Mouse (Mus musculus) embryo, embryonic 9.5 days (tissue): ENCODE results near the gene Ankrd11.
A peak's percentile ranks its signal among the peaks of the same experiment; 100 is the strongest.

Experiments used
- DNase-seq: peaks from one replicate; pipeline ENCODE4 v3.0.0-alpha.2; 2017; ENCODE audit errors: extremely low spot score

The Ankrd11 gene

DNA sequence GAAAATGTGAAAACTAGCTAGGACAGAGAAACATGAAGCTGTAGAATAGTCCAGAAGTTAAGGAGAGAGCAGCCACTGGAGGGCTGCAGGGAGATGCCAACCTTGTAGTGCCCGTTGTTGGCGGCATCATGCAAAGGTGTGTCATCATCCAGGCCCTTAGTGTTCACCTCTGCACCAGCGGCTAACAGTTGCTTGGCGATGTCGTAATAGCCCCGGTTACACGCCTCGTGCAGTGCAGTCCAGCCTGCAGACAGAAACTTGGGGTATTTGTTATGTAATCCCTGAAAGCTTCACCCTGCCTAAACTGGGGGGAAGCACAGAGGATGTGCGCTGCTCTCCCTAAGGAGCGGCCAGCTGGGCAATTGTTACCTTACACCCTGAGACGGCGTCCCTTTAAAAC is 143.6 kb downstream of the Ankrd11 start:
- DNase-seq, result no peak

DNA sequence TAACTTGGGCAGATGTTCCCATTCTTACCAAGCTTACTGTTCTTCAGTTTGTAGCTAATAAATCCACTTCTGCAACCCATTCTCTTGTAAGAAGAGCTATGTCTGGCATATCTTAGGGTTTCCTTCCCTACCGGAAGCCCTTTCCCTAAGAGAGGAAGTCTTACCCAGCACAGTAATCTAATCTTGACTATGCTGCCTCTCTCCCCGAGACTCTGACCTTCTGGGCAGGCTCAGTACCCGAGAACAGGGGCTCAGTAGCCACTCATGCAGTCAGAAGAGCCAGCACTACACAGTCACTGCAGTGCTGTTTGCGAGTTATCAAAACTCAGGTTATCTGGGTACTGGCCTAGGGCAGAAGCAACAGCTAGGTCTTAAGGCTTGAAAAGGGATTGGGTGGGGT is 144.1 kb downstream of the Ankrd11 start:
- DNase-seq, result no peak

DNA sequence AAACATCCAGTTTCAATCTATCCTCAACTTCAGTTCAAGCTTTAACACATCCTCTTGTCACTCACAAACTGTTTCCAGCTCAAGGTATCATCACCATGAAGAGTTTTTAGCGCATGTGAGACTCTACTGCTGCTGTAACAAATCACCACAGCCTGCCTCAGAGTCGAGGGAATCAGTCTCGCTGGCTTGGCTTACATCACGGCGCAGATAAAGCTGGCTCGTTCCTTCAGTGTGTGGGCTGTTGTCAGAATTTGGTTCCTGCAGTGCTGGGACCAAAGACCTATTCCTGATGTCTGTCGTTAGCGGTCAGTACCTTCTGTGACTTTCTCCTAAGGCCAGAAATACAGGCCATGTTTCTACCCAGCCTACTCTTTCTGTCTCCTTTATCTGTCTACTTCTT is 144.9 kb downstream of the Ankrd11 start:
- no peak for DNase-seq

DNA sequence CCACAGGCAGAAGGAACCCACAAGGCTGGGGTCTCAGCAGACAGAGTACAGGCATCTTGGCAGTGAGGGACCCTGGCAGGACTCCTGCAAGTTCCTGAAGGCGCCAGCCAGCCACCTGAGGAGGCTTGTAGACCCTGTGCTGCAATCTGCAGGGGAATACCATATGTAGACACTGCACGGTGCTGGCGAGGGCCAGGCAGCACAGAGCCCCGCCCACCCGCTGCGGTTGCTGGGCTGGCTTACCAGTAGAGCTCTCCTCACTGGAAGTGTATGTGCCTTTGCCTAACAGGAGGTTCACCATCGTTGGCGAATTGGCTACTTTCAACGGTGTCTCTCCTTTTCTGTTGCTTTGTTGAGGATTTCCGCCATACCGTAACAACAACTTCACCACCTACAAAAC is 145.8 kb downstream of the Ankrd11 start:
- DNase-seq, result no peak

DNA sequence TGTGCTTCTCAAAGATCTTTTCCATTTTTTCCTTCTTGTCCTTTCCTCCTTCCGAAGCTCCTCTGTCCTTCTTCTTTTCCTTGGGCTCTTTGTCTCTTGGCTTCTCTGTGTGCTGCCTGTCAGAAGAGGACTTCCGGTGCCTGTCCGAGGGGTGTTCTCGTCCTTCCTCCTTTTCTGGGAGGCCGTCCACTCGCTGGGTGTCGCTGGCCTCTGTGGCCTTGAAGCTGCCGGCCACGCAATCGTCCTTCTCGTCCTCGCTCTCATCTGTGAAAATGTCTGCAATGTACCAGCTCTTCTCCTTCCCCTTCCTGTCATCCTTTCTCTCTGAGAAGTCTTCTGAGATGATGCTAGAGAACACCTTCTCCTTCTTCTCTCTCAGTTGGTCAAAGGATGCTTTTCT is 148.6 kb downstream of the Ankrd11 start:
- no peak for DNase-seq

DNA sequence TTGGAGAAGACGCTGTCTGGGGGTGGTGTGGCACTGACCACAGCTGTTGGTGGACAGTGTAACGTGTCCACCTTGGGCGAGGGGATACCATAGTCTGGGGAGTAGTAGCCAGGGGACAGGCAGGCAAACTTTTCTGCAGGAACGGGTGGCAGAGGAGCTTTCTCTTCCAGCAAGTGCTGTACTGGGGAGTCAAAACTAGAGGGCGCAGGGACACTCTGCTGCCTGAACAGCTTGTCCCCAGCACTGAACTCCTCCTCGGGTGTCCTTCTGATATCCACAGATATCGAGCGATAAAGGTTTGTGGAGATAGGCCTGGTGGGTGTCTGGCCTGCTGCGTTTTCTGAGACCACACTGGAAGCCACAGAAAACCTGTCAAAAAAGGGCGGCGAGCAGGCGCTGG is 150.6 kb downstream of the Ankrd11 start:
- no peak for DNase-seq

DNA sequence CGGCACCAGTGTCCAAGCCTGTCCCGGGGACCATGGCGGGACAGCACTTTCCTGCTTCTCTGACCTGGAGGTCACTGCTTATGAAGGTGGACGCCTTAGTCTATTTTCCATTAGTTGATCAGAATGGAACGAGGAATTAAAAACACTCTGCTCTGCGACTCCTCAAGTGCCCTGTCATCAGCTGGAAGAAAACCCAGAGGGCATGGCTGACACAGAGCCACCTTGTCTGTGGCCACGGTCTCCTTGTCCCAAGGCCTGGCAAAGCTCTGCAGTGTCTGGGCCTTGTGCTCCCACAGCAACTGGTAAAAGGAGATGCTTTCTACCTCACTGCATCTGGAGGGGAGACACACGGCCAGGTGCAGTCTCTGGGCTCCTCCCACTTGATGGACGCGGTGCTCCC is 158.4 kb downstream of the Ankrd11 start:
- no peak for DNase-seq

DNA sequence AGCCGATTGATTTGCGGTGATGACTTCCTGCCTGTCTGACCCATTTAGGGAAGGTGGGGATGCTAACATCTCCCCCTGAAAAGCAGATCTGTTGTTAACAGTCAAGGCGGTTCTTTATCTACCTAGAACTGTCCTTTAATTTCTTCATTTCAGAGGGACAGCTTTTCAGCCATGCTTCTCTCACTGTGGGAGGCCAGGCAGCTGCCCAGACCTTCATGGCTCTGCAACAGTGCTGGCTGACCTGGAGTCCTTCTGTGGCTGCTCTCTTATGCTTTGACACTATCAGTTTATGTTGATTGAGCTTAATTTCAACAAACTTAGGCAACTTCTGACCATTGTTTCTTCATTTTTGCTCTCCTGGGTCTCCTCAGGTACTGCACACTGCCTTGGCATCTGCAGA is 161.8 kb downstream of the Ankrd11 start:
- DNase-seq, result no peak

DNA sequence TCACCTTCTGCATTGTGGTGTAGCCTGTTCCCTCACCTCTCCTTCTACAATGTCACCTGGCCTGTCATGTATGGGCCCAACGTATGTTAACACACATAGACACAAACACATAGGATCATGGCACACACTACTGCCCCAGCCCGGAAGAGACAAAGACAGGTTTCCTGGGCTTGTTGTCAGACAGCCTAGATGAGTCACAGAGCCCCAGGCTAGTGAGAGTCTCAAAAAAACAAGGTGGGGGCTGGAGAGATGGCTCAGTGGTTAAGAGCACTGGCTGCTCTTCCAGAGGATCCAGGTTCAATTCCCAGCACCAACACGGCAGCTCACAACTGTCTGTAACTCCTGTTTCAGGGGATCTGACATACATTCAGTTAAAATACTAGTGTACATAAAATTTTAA is 163.8 kb downstream of the Ankrd11 start:
- no peak for DNase-seq

DNA sequence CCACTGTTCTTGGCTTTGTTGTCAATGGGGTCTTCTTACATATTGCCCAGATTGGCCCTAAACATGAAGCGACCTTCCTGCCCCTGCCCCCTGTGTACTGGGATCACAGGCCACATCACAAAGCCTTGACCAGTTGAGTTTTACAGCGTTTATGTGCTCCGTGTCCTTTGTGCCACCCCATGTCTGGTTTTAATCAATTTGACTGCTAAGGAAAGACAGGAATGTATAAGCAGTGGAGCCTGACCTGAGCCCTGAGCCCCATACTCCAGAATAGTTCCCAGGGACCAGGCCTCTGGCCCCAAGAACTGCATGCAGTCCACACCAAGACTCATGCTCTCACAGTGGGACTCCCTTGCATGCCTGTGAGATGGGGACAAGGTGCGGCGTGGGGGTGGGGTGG is 166.9 kb downstream of the Ankrd11 start:
- no peak for DNase-seq

DNA sequence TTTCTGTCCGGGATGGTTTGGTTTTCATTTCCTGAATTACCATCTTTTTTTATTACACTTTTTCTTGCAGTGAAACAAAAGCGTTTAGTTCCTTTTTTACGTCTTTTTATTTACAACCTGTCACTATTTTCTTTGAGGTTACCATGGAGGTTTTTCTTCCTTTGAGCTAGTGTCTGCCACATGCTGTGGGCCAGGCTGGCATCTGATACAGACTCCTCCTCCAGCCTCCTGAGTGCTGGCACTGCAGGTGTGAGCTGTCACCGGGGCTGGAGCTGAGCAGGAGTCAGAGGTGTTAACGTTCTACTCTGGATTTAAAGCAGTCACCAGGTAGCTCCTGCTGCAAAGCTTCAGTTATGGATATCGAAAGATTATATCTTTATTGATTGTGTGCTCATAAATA is 168.9 kb downstream of the Ankrd11 start:
- DNase-seq, result no peak

DNA sequence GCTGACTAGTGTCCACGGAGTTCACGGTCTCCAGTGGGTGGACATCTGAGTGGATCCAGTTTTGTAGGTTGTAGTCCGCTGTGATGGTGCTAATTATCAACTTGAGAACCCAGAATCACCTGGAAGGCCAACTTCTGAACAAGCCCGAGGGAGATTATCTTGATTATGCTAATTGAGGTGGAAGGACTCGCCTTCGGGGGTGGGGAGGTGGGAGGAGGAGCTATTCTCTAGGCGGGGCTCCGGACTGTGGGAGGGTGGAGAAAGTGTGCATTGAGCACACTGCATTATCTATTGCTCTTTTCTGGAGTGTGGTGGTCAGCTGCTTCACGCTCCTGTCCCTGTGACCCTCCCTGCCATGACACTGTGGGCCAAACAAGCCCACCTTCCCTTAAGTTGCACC is 170.4 kb downstream of the Ankrd11 start:
- DNase-seq, result no peak

DNA sequence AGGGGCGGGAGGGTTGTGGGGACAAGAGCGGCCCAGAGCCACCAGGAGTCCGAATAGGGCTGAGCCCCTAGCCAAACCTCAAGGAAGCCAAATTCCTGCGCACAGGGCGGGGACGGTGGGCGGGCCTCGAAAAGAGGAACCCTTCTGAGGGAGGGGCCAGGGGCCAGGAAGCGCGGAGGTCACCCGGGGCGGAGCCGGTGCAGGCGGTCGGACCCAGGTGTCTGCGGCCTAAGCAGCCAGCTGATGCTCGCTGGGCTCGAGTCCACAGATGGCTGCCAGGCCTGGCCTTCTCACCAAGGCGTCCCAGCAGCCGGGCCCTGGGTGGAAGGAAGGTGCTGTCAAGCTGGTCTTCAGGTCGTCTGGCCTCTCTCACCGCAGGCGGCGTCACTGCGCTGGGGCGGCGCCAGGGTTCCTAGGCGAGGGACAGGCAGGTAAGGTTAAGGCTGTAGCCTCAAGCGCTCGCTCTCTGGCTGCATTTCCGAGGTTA is 171.7 kb downstream of the Ankrd11 start:
- DNase-seq, result peak; percentile 53

DNA sequence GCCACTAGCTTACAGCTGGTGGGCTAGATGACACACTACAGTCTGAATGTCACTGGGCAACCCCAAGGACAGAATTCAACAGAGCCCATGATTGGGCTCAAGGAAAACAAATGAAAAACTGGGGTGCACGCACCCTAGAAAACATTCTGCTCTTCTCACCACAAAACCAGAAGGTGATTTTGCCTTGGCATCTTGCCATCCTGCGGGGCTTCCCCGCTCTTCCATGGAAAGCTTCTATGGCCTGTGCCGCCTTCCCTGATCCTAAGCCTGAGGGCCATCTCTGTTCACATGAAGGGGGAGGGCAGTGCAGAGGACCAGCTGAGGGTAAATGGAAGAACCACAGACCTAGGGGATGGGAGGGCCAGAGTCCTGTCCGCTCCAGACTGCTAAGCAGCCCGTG is 174.1 kb downstream of the Ankrd11 start:
- no peak for DNase-seq

DNA sequence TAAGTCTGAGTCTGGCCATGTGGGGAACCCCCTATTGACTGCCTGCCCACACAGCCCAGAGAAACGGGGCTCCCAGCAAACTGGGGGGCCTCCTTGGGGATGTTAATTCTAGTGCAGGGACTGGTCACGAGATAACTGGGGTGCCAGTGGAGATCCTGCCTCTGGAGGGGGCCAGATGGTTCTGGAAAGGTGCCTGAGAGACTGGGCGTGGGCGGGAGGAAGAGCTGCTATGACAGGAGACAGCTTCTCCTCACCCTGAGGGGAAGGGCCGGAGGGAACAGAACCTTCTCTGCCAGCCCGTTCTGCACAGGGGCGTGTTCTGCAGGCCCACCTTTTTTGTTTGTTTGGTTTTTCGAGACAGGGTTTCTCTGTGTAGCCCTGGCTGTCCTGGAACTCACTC is 175.8 kb downstream of the Ankrd11 start:
- DNase-seq, result no peak

DNA sequence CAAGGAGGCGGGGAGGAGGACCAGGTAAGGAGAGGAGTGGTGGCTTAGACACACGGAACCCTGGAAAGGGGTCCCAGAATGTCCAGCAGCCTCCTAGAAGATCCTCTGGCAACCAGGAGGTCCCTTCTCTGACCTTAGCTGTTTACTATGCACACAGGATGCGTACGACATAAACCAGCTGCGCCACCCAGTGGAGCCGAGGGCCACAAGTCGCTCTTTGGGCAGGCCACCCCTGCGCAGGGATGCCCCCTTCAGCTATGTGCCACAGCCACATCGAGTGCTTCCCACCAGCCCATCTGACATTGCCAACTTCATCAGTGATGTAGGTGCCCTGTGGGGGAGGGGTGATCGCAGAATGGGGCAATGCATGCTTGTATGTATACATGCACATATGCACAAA is 176.6 kb downstream of the Ankrd11 start:
- no peak for DNase-seq

DNA sequence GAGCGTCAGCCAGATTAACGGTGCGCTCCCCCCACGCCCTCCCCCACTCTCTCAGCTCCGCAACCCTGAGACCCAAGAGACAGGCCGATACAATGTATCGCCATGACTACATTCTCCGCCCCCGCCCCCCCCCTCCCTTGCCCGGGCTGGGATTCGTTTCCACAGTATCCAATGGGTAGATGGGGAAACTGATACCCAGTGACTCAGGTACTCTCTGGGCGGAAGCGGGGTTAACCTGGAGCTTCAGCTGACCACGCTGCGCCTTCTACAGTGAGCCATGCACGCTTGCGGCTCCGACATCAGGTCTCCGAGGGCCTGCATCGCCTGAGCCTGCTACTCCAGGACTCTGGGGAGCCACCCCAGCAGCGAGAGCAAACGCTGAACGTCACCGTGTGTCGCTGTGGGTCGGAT is 177.4 kb downstream of the Ankrd11 start:
- DNase-seq, result no peak

DNA sequence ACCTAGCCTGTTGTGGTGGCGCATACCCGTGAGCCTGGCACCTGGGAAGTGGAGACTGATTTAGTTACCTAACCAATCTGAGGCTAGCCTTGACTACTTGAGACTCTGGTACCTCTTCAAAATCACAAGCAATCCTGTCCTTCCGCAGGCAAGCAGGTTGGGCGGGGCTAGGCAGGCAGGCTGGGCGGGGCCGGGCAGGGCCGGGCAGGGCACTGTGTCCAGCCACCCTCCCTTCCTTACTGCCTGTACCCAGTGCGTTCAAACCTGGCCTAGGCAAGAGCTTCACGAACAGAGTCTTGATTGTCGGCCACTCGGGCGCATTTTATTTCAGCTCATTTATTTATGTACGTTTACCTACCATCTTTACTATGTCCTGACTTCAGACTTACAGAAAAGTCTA is 182.2 kb downstream of the Ankrd11 start:
- DNase-seq, result no peak

DNA sequence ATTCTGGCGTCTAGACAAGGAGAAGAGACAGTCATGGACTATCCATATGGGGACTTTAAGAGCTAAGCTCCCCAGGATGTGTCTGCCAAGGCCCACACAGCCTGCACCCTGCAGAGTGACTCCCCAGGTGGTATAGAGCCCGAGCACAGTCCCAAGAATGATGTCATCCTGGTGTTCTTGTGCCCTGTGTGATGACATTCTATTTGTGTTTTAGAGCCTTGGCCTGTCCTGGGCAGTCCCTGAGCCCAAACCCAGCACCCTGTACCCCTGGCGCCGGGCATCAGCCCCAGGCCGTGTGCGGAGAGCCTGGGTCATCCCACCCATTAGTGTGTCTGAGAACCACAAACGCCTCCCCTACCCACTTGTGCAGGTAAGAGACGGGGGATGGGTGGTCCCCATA is 185.8 kb downstream of the Ankrd11 start:
- DNase-seq, result no peak

DNA sequence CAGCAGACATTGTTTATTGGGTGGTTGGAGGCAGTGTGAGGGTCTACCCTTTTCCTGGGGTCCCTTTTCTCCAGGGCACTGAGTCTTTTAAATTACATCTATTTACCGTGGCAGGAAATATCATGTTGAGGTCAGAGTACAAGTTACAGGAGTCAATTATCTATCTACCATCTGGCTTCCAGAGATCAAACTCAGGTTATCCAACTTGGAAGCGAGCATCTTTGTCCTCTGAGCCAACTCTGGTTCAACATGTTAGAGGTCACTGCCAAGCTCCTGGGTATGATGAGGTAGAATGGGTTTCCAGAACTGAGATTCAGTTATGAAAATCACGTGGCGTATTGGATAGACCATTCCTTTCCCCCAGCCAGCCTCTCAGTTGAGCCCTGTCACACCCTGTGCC is 187.0 kb downstream of the Ankrd11 start:
- DNase-seq, result no peak

DNA sequence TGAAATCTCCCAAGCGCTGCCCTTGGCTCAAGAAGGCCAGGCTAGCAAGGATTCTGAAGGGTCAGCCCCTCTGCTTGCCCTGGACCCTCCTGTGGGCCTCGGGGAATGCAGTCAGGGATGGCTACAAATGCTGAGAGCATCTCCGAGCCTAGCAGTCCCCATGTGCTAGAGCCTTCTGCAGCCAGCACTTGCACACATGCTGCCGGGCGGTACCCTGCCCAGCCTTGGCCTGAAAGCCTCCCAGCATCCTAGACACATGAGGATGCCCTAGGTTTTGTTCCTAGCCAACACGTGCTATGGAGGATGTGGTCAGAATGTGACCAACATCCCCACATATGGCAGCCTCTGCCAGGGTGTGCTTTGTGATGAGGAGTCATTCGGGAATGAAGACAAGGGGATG is 187.7 kb downstream of the Ankrd11 start:
- DNase-seq, result no peak

DNA sequence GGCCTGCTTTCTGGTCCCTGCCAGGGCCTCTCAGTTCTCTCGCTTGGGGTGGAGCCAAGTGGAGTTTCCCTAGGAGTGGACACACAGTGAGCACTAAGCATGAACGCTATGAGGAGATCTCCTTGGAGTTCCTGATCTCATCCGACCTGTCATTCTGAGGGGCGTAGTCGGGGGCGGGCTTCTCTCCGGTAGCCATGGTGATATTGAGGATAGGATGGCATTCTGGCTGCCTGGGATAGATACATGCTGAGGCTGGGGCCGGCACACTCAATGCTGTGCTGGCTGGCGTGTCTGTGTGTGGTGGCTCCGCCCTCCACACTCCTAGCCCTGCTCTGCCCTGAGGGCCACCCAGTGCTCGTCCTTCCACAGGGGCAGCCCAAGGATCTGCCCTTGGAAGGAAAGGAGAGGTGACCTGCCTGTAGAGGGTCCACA is 188.7 kb downstream of the Ankrd11 start:
- DNase-seq, result peak; percentile 58

DNA sequence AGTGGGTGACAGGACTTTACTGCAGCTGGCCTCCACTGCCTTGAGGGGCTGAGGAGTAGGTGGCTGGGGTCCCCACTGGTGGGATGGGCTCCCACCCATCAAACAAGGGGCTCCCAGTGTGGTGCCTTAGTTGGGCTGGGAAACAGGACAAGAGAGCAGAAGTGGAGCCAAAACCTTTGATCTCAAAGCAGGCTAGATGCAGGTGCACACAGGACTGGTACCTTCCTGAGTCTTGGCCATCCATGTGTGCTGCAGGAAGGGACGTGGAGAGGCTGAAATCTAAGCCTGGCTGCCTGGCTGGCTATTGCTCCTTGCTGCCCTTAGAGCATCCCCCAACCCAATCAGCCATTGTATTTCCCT is 189.6 kb downstream of the Ankrd11 start:
- DNase-seq, result no peak

DNA sequence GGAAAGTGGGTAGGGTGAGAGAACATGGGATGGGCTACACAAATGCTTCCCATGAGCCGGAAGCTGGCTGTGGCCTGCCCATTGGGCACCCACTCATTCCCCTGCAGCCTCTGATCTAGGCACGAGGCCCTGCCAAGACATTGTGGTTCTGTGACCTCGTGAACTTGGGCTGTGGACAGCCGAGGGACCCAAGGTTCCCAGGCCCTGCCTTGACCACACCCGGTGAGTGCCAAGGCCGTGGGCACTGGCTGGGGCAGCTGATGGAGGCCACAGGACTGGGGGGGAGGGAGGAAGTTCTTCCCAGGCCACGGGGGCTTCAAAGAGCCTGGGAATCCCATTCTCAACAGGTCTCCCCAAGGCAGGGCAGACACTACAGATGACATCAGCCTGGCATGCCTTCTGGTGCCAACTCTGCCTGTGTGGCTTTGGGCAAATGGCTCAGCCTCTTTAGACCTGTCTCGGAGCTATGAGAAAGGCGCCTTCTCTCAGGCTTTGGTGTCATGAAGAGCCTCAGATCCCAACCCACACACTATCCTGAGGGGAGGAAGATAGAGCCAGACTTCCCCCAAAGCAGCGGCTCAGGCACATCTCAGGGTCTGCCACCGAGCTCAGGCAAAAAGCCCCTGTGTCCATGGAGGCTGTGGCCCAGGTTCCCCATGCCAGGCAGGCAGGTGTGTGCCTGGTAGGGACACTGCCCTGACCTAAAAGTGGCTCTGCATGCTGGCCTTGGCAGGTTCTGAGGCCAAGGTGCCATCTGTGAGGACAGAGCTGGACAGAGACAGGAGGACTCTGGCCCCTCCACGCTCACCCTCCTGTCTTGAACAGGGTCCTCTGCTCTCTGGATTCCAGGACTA is 190.2 kb downstream of the Ankrd11 start:
- no peak for DNase-seq
